Mouse (Mus musculus) thymus, adult 2 months (tissue): ENCODE measurements around the gene Opcml.

ENCODE experiments used
- CTCF ChIP-seq: fragments of 200-500 bp; IDR thresholded peaks from 2 replicates; pipeline ENCODE4 v1.5.1; 2012; ENCODE audit warnings: mild to moderate bottlenecking, control low read depth, low read length, moderate library complexity, borderline replicate concordance; ENCODE audit not compliant: control insufficient read depth, poor library complexity, insufficient read depth; ENCODE audit errors: extremely low read depth
- POLR2A ChIP-seq: fragments of 200-500 bp; IDR thresholded peaks from 2 replicates; pipeline ENCODE4 v1.6.1; 2012; ENCODE audit warnings: mild to moderate bottlenecking, low read length, control low read depth, moderate library complexity; ENCODE audit not compliant: control insufficient read depth, poor library complexity, insufficient read depth; ENCODE audit errors: extremely low read depth

GRCm38 (mm10) chr9:27923495-27923894, 132.9 kb downstream of the Opcml start:
- TF ChIP-seq CTCF, result no peak
- TF ChIP-seq POLR2A, result no peak
